Mouse (Mus musculus): ENCODE measurements around the gene Tmem51. TPM values are rescaled to one million over a fixed set of nuclear protein-coding genes. Genes with fewer than 3 reads are reported as not detected.
A peak's percentile ranks its signal among the peaks of the same experiment; 100 is the strongest.

The Tmem51 gene
- total RNA-seq, 2 experiments from 2014 or later: 3.9 to 4.6 TPM

GRCm38 (mm10) chr4:142083193-142083592 is 911 bp downstream of the Tmem51 start:
- intact Hi-C loops (cut with DNase I): loop anchor here (5.0 kb wide), 1 partner anchor 76 kb away; no protein-coding TSS in a partner anchor
- DNase-seq (ENCODE audit: low spot score in 2 of 2): no peak

GRCm38 (mm10) chr4:142082703-142083102 is 1.4 kb downstream of the Tmem51 start:
- intact Hi-C loops (cut with DNase I): loop anchor here (5.0 kb wide), 1 partner anchor 75 kb away; no protein-coding TSS in a partner anchor
- DNase-seq (ENCODE audit: low spot score in 2 of 2): no peak

GRCm38 (mm10) chr4:142081631-142082283 is 2.3 kb downstream of the Tmem51 start:
- intact Hi-C loops (cut with DNase I): loop anchor here (5.0 kb wide), 1 partner anchor 74 kb away; no protein-coding TSS in a partner anchor
- peak in 1 of 2 experiments; percentile 24 for DNase-seq (ENCODE audit: low spot score in 2 of 2)

GRCm38 (mm10) chr4:142080901-142081630 is 3.0 kb downstream of the Tmem51 start:
- DNase-seq (ENCODE audit: low spot score in 2 of 2): peak in 1 of 2 experiments; percentile 51
- intact Hi-C loops (cut with DNase I): loop anchor here (5.0 kb wide), 1 partner anchor 74 kb away; no protein-coding TSS in a partner anchor

- intact Hi-C loops (cut with DNase I): loop anchor here (5.0 kb wide), 1 partner anchor 73 kb away; no protein-coding TSS in a partner anchor
- DNase-seq (ENCODE audit: low spot score in 2 of 2): no peak
Measured at GRCm38 (mm10) chr4:142080487-142080767, 3.7 kb downstream of the Tmem51 start.

GRCm38 (mm10) chr4:142079629-142080486 is 4.2 kb downstream of the Tmem51 start:
- intact Hi-C loops (cut with DNase I): loop anchor here (5.0 kb wide), 1 partner anchor 73 kb away; no protein-coding TSS in a partner anchor
- DNase-seq (ENCODE audit: low spot score in 2 of 2): no peak

GRCm38 (mm10) chr4:142077572-142078271 is 6.4 kb downstream of the Tmem51 start:
- intact Hi-C loops (cut with DNase I): no loop called here
- peak in 1 of 2 experiments; percentile 71 for DNase-seq (ENCODE audit: low spot score in 2 of 2)

GRCm38 (mm10) chr4:142076883-142077282 is 7.2 kb downstream of the Tmem51 start:
- DNase-seq (ENCODE audit: low spot score in 2 of 2): no peak
- intact Hi-C loops (cut with DNase I): no loop called here

GRCm38 (mm10) chr4:142075931-142076330 is 8.2 kb downstream of the Tmem51 start:
- intact Hi-C loops (cut with DNase I): no loop called here
- no peak for DNase-seq (ENCODE audit: low spot score in 2 of 2)

- no peak for DNase-seq (ENCODE audit: low spot score in 2 of 2)
- intact Hi-C loops (cut with DNase I): no loop called here
Measured at GRCm38 (mm10) chr4:142074060-142074732, 9.9 kb downstream of the Tmem51 start.

- intact Hi-C loops (cut with DNase I): no loop called here
- DNase-seq (ENCODE audit: low spot score in 2 of 2): no peak
Measured at GRCm38 (mm10) chr4:142071243-142071991, 12.7 kb downstream of the Tmem51 start.

- DNase-seq (ENCODE audit: low spot score in 2 of 2): no peak
- intact Hi-C loops (cut with DNase I): no loop called here
Measured at GRCm38 (mm10) chr4:142070840-142071239, 13.3 kb downstream of the Tmem51 start.

- intact Hi-C loops (cut with DNase I): no loop called here
- no peak for DNase-seq (ENCODE audit: low spot score in 2 of 2)
Measured at GRCm38 (mm10) chr4:142068899-142069812, 14.9 kb downstream of the Tmem51 start.

- no peak for DNase-seq (ENCODE audit: low spot score in 2 of 2)
Measured at GRCm38 (mm10) chr4:142066576-142066975, 17.5 kb downstream of the Tmem51 start.

GRCm38 (mm10) chr4:142065835-142066234 is 18.3 kb downstream of the Tmem51 start:
- intact Hi-C loops (cut with DNase I): no loop called here
- no peak for DNase-seq (ENCODE audit: low spot score in 2 of 2)

More at GRCm38 (mm10) chr4:142066576-142066975, 17.5 kb downstream of the Tmem51 start:
- intact Hi-C loops (cut with DNase I): no loop called here

GRCm38 (mm10) chr4:142065270-142065669 is 18.8 kb downstream of the Tmem51 start:
- intact Hi-C loops (cut with DNase I): no loop called here
- DNase-seq (ENCODE audit: low spot score in 2 of 2): no peak

- intact Hi-C loops (cut with DNase I): no loop called here
- DNase-seq (ENCODE audit: low spot score in 2 of 2): no peak
Measured at GRCm38 (mm10) chr4:142064582-142065228, 19.4 kb downstream of the Tmem51 start.
